Mouse (Mus musculus) heart, adult 2 months (tissue): ENCODE measurements at regions not wholly inside any gene's neighbourhood (a gene's known extent, or its start where the extent isn't known, plus 50 kb on each side); places are given as distances from the start of the nearest gene placed in this dataset.

Experiments used
- CTCF ChIP-seq: fragments of 200-600 bp; IDR thresholded peaks from 2 replicates; pipeline ENCODE4 v1.8.1; 2022; ENCODE audit warnings: antibody characterized with exemption, mild to moderate bottlenecking, moderate library complexity
- POLR2A ChIP-seq: fragments of 200-500 bp; IDR thresholded peaks from 2 replicates; pipeline ENCODE4 v1.6.1; 2011; ENCODE audit warnings: mild to moderate bottlenecking, low read depth, low read length, control low read depth; ENCODE audit not compliant: insufficient read depth

DNA sequence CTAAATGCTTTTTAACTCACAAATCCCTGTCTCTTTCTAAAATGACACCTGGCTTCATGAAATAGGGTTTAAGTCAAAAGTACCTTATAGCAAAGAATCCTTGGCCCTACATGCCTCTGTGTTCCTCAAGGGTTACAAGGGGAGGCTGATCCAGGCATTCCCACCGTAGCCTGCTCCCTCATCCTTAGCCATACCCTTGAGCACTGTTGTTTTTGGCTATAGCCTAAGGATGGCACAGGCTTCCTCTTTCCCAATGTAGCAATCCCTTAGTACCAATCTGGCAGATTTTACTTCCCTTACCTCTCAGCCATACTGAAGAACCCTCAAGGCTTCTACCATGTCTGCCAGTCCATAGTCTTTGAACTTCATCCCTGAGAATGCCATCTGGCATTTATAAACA is 194.2 kb upstream of the Gm9747 start:
- TF ChIP-seq CTCF (no peak), POLR2A (no peak)
